ENCODE assay signal across 26 mouse cellular contexts in the genomic region with DNA sequence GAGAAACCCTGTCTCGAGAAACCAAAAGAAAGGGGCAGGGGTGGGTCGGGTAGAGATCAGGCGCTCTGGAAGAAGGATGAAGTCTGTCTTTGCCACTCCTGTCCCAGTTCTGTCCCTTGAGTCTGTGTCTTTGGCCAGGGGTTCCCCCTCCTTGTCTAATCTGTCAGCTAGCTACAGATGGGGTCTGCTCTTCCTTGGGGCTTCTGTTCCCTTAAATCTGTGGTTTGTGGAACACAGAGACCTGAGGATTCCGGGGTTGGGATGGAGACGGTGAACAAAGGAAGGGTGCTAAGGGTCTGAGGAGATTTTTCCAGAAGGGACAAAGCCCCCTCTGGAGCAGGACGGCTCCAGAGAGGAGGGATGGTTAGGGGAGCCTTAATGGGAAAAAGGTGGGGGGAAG. TPM values are rescaled to one million over a fixed set of nuclear protein-coding genes. Genes with fewer than 3 reads are reported as not detected.
A peak's percentile ranks its signal among the peaks of the same experiment; 100 is the strongest.
DNase-seq lines count a peak whose midpoint lies in the region; ATAC-seq and TF ChIP-seq lines count a peak whose summit lies in the region.
"Had no signal": no experiment of that assay in that cellular context is flagged by ENCODE, and none has a peak within 500 bp of the region (broad histone marks: within the 10 kb centered on the region; RNA-seq: fewer than 3 reads in every experiment).

A gene (plus strand): TSS at position 301 of the 400 bp plus-strand sequence.

- 63% methylated on average over 6 of the region's 6 CpGs for WGBS in liver, embryonic 12.5 days (ENCODE audit: insufficient replicate concordance)
- WGBS in liver, postnatal 0 days (ENCODE audit: insufficient replicate concordance), result 80% methylated on average over 6 of the region's 6 CpGs
- 59% methylated on average over 6 of the region's 6 CpGs for whole genome bisulfite sequencing in embryonic facial prominence, embryonic 13.5 days
- WGBS in limb, embryonic 13.5 days, result 76% methylated on average over 6 of the region's 6 CpGs

- peak within 1 kb of the TSS; percentile 44; the same call in 1 of the 2 replicates for H3K4me2 ChIP-seq in liver, embryonic 12.5 days
- no peak within 1 kb of the TSS for H3K4me2 ChIP-seq in liver, postnatal 0 days (ENCODE audit: low read depth, low read length)
- H3K4me2 ChIP-seq in embryonic facial prominence, embryonic 13.5 days, result no peak within 1 kb of the TSS
- H3K4me2 ChIP-seq in limb, embryonic 13.5 days (replicated peaks), result no peak within 1 kb of the TSS
- H3K4me2 ChIP-seq: embryonic facial prominence, embryonic 12.5 days; embryonic facial prominence, embryonic 15.5 days; forebrain, embryonic 12.5 days had no signal

- no peaks in the 10 kb centered on the region for H3K36me3 ChIP-seq in liver, embryonic 12.5 days
- no peaks in the 10 kb centered on the region for H3K36me3 ChIP-seq in liver, postnatal 0 days (replicated peaks; ENCODE audit: insufficient read depth, low read length)
- H3K36me3 ChIP-seq in testis, adult 2 months (ENCODE audit: control insufficient read depth, insufficient read depth, low read length), result no peaks in the 10 kb centered on the region
- H3K36me3 ChIP-seq in embryonic facial prominence, embryonic 13.5 days, result no peaks in the 10 kb centered on the region
- H3K36me3 ChIP-seq in limb, embryonic 13.5 days, result no peaks in the 10 kb centered on the region
- H3K36me3 ChIP-seq: embryonic facial prominence, embryonic 12.5 days; embryonic facial prominence, embryonic 15.5 days; forebrain, embryonic 10.5 days; forebrain, embryonic 12.5 days had no signal

- no peaks in the 10 kb centered on the region for H3K9me3 ChIP-seq in liver, embryonic 12.5 days (replicated peaks)
- no peaks in the 10 kb centered on the region for H3K9me3 ChIP-seq in liver, postnatal 0 days (ENCODE audit: low read length)
- H3K9me3 ChIP-seq in embryonic facial prominence, embryonic 13.5 days, result no peaks in the 10 kb centered on the region
- no peaks in the 10 kb centered on the region for H3K9me3 ChIP-seq in limb, embryonic 13.5 days
- H3K9me3 ChIP-seq: embryonic facial prominence, embryonic 12.5 days; embryonic facial prominence, embryonic 15.5 days; forebrain, embryonic 10.5 days; forebrain, embryonic 12.5 days had no signal

- ATAC-seq in liver, embryonic 12.5 days, result no peak
- no peak for ATAC-seq in liver, postnatal 0 days
- no peak for ATAC-seq in embryonic facial prominence, embryonic 13.5 days (ENCODE audit: insufficient number of reproducible peaks, insufficient read depth, low FRiP score, low TSS enrichment, low read depth)
- no peak for ATAC-seq in limb, embryonic 13.5 days (ENCODE audit: low FRiP score, low read depth)
- ATAC-seq: forebrain, embryonic 16.5 days had no signal

- no peak for DNase-seq in liver, postnatal 0 days
- DNase-seq in testis, postnatal 10 days (ENCODE audit: low spot score), result no peak
- DNase-seq in right cerebral cortex, postnatal 14 days, result no peak
- DNase-seq in neural tube, embryonic 10.5 days (ENCODE audit: extremely low spot score, low spot score), result no peak
- DNase-seq: adrenal gland, adult 2 months; adrenal gland, postnatal 10 days; adrenal gland, postnatal 25 days; cerebellum, adult 11 months; cerebellum, adult 18-20 months; cerebellum, adult 8-10 months; cerebellum, adult 9-11 months; cerebellum, postnatal 14 days; cerebellum, postnatal 36 days; embryo, embryonic 11 days had no signal

- 0 out of 2 replicates have a peak, but pooled peaks cover 13% of the 10 kb centered on the region for H3K27me3 ChIP-seq in liver, embryonic 12.5 days (replicated peaks)
- H3K27me3 ChIP-seq in liver, postnatal 0 days (ENCODE audit: insufficient read depth, low read length), result no peaks in the 10 kb centered on the region
- no peaks in the 10 kb centered on the region for H3K27me3 ChIP-seq in testis, adult 2 months (ENCODE audit: control insufficient read depth, insufficient read depth, low read length)
- no peaks in the 10 kb centered on the region for H3K27me3 ChIP-seq in embryonic facial prominence, embryonic 13.5 days
- H3K27me3 ChIP-seq in limb, embryonic 13.5 days, result no peaks in the 10 kb centered on the region
- H3K27me3 ChIP-seq: embryonic facial prominence, embryonic 12.5 days; embryonic facial prominence, embryonic 15.5 days; forebrain, embryonic 12.5 days had no signal

- TF ChIP-seq EP300 in liver, postnatal 0 days (IDR thresholded peaks at IDR 0.05; ENCODE audit: low read depth), result no peak

- H3K4me3 ChIP-seq in liver, embryonic 12.5 days, result no peak within 1 kb of the TSS
- H3K4me3 ChIP-seq in liver, postnatal 0 days (ENCODE audit: low read depth, low read length), result no peak within 1 kb of the TSS
- H3K4me3 ChIP-seq in testis, adult 2 months (ENCODE audit: control insufficient read depth, low read depth, low read length), result peak within 1 kb of the TSS; percentile 85
- H3K4me3 ChIP-seq in embryonic facial prominence, embryonic 13.5 days, result no peak within 1 kb of the TSS
- no peak within 1 kb of the TSS for H3K4me3 ChIP-seq in limb, embryonic 13.5 days
- H3K4me3 ChIP-seq: embryonic facial prominence, embryonic 12.5 days; embryonic facial prominence, embryonic 15.5 days; erythroblast, embryonic 14.5 days; forebrain, embryonic 10.5 days; forebrain, embryonic 12.5 days had no signal

- no peak within 1 kb of the TSS for H3K9ac ChIP-seq in liver, embryonic 12.5 days
- no peak within 1 kb of the TSS for H3K9ac ChIP-seq in liver, postnatal 0 days (replicated peaks)
- H3K9ac ChIP-seq in embryonic facial prominence, embryonic 13.5 days, result peak within 1 kb of the TSS; percentile 44; the same call in 1 of the 2 replicates
- H3K9ac ChIP-seq in limb, embryonic 13.5 days, result 0 out of 2 replicates have a peak within 1 kb of the TSS, but pooled peaks have one; percentile 25
- H3K9ac ChIP-seq: embryonic facial prominence, embryonic 12.5 days; embryonic facial prominence, embryonic 15.5 days; forebrain, embryonic 12.5 days had no signal

- TF ChIP-seq POLR2A in testis, adult 2 months (IDR thresholded peaks at IDR 0.05; ENCODE audit: control insufficient read depth, low read depth, low read length), result peak; percentile 32; the same call in 1 of the 2 replicates

- TF ChIP-seq CTCF in liver, postnatal 0 days (IDR thresholded peaks at IDR 0.05; ENCODE audit: low read depth), result no peak
- TF ChIP-seq CTCF in testis, adult 2 months (IDR thresholded peaks at IDR 0.05; ENCODE audit: control insufficient read depth, insufficient read depth, insufficient replicate concordance, low read depth, low read length), result no peak

- peaks cover 22% of the 10 kb centered on the region for H3K4me1 ChIP-seq in liver, embryonic 12.5 days
- H3K4me1 ChIP-seq in liver, postnatal 0 days (ENCODE audit: insufficient read depth), result no peaks in the 10 kb centered on the region
- peaks cover 3% of the 10 kb centered on the region; the same call in 1 of the 2 replicates for H3K4me1 ChIP-seq in testis, adult 2 months (ENCODE audit: control insufficient read depth, insufficient read depth, low read length)
- H3K4me1 ChIP-seq in embryonic facial prominence, embryonic 13.5 days, result no peaks in the 10 kb centered on the region
- no peaks in the 10 kb centered on the region for H3K4me1 ChIP-seq in limb, embryonic 13.5 days
- H3K4me1 ChIP-seq: embryonic facial prominence, embryonic 12.5 days; embryonic facial prominence, embryonic 15.5 days; forebrain, embryonic 10.5 days; forebrain, embryonic 12.5 days had no signal

- peak within 1 kb of the TSS; percentile 36; the same call in 1 of the 2 replicates for H3K27ac ChIP-seq in liver, embryonic 12.5 days
- no peak within 1 kb of the TSS for H3K27ac ChIP-seq in liver, postnatal 0 days (ENCODE audit: low read depth)
- H3K27ac ChIP-seq in testis, adult 2 months (ENCODE audit: control insufficient read depth, insufficient read depth, low read depth, low read length), result peak within 1 kb of the TSS; percentile 38; the same call in 1 of the 2 replicates
- H3K27ac ChIP-seq in embryonic facial prominence, embryonic 13.5 days, result no peak within 1 kb of the TSS
- no peak within 1 kb of the TSS for H3K27ac ChIP-seq in limb, embryonic 13.5 days
- H3K27ac ChIP-seq: embryonic facial prominence, embryonic 12.5 days; embryonic facial prominence, embryonic 15.5 days; forebrain, embryonic 10.5 days; forebrain, embryonic 12.5 days had no signal

RNA-seq across cellular contexts. Expression of the gene that starts here (rescaled TPM):
- polyA plus RNA-seq in liver, embryonic 12.5 days (2016; fragmentation: Nextera tagmentation; extraction: Ambion mirVana), result 0.05 TPM in 1 of 2 replicates, not detected in the other
- polyA plus RNA-seq in liver, postnatal 0 days (2015; fragmentation: Nextera tagmentation; extraction: Ambion mirVana), result not detected in 2 replicates
- 518 and 561 TPM in 2 replicates for polyA plus RNA-seq in testis, adult 2 months (2012; rRNA removed)
- 0.22 and 0.32 TPM in 2 replicates for polyA plus RNA-seq in embryonic facial prominence, embryonic 13.5 days (2015; fragmentation: Nextera tagmentation; extraction: Ambion mirVana)
- polyA plus RNA-seq in limb, embryonic 13.5 days (2015; fragmentation: Nextera tagmentation; extraction: Ambion mirVana), result 0.08 and 0.20 TPM in 2 replicates
- polyA plus RNA-seq: adrenal gland, adult 2 months; brain, embryonic 14.5 days; C2C12; erythroblast, embryonic 14.5 days had no signal

Comparison
In these comparisons a context has a peak if more than half of its experiments do, and no peak if none do; other contexts are left out.
1. RNA of the gene that starts here (polyA plus RNA-seq): 518 to 561 TPM in testis, adult 2 months; 0.22 to 0.32 TPM in embryonic facial prominence, embryonic 13.5 days, 0.08 to 0.20 TPM in limb, embryonic 13.5 days, 0.05 TPM in liver, embryonic 12.5 days and not detected in liver, postnatal 0 days; every median in the first group is over 100 times any median in the second.
2. H3K27ac ChIP-seq: peak in liver, embryonic 12.5 days (single experiment) and testis, adult 2 months (single experiment); none in liver, postnatal 0 days (single experiment), embryonic facial prominence, embryonic 13.5 days (single experiment) and limb, embryonic 13.5 days (single experiment).
3. H3K9ac ChIP-seq: peak in embryonic facial prominence, embryonic 13.5 days (single experiment) and limb, embryonic 13.5 days (single experiment); none in liver, embryonic 12.5 days (single experiment) and liver, postnatal 0 days (single experiment).